Mouse (Mus musculus) bone marrow, adult 2 months (tissue): ENCODE measurements around the gene Robo2.

Experiments
- CTCF ChIP-seq: fragments of 200-500 bp; IDR thresholded peaks from 2 replicates; pipeline ENCODE4 v1.5.1; 2011; ENCODE audit warnings: low read length, control low read depth; ENCODE audit not compliant: control insufficient read depth, insufficient read depth
- POLR2A ChIP-seq: fragments of 200-500 bp; IDR thresholded peaks from 2 replicates; pipeline ENCODE4 v1.6.1; 2011; ENCODE audit warnings: low read depth, mild to moderate bottlenecking, control low read depth, low read length, borderline replicate concordance; ENCODE audit not compliant: control insufficient read depth

GRCm38 (mm10) chr16:73873828-73874558, 537.6 kb downstream of the Robo2 start:
- no peak for TF ChIP-seq POLR2A
- TF ChIP-seq CTCF, result no peak
